Mouse (Mus musculus) stomach, embryonic 16.5 days (tissue): ENCODE data around the gene Brsk1. TPM values are rescaled to one million over a fixed set of nuclear protein-coding genes. Genes with fewer than 3 reads are reported as not detected.

ENCODE experiments used
- ATAC-seq: fragments of 200-750 bp; cut with Nextera tagmentation; 2 replicates; pipeline ENCODE4 v1.8.0; 2017; ENCODE audit warnings: moderate number of reproducible peaks, moderate TSS enrichment; ENCODE audit not compliant: insufficient read depth, low FRiP score
- H3K27ac ChIP-seq: fragments of 300-500 bp; sonication (generic); 2 replicates; pipeline ENCODE4 v1.5.1; 2014; ENCODE audit warnings: low read length
- H3K27me3 ChIP-seq: fragments of 300-500 bp; sonication (generic); 2 replicates; pipeline ENCODE4 v1.6.1; 2014; ENCODE audit warnings: low read length, control low read depth, mixed read lengths; ENCODE audit not compliant: control insufficient read depth, insufficient read depth
- H3K36me3 ChIP-seq: fragments of 300-500 bp; sonication (generic); 2 replicates; pipeline ENCODE4 v1.6.1; 2014; ENCODE audit warnings: low read length; ENCODE audit not compliant: control insufficient read depth, insufficient read depth
- H3K4me1 ChIP-seq: fragments of 300-500 bp; sonication (generic); 2 replicates; pipeline ENCODE4 v1.6.1; 2014; ENCODE audit warnings: low read length, control low read depth, mixed read lengths; ENCODE audit not compliant: control insufficient read depth, insufficient read depth
- H3K4me2 ChIP-seq: fragments of 300-500 bp; sonication (generic); 2 replicates; pipeline ENCODE4 v1.6.1; 2014; ENCODE audit warnings: low read depth, low read length, mixed read lengths
- H3K4me3 ChIP-seq: fragments of 300-500 bp; sonication (generic); replicated peaks from 2 replicates; pipeline ENCODE4 v1.5.1; 2014; ENCODE audit warnings: mild to moderate bottlenecking, low read length
- H3K9ac ChIP-seq: fragments of 300-500 bp; sonication (generic); 2 replicates; pipeline ENCODE4 v1.6.1; 2014; ENCODE audit warnings: low read length
- H3K9me3 ChIP-seq: fragments of 300-500 bp; sonication (generic); replicated peaks from 2 replicates; pipeline ENCODE4 v1.6.1; 2016; ENCODE audit warnings: low read length, control low read depth; ENCODE audit not compliant: control insufficient read depth
- WGBS: fragments of 180-500 bp; shearing (Covaris S2); extraction: QIAGEN DNeasy Blood & Tissue Kit; methylation state at CpG from one replicate; pipeline ENCODE4 v1.1.7; 2014; 5-methylcytosine and 5-hydroxymethylcytosine counted together
- polyA plus RNA-seq: library from polyadenylated mRNA; unstranded; fragments of >200 nt; fragmentation: Nextera tagmentation; extraction: Ambion mirVana; gene quantifications from 2 replicates; pipeline ENCODE4 v1.2.1, GENCODE M21; 2015

Gene Brsk1
- polyA plus RNA-seq, 1 experiment from 2014 or later = 0.88 TPM

- H3K4me1 ChIP-seq = no peaks in the 10 kb centered on the region
- no peak overlapping the region for H3K27ac ChIP-seq
- no peak overlapping the region for H3K4me2 ChIP-seq
- H3K9ac ChIP-seq = no peak overlapping the region
- 86% methylated on average over 7 of the region's 7 CpGs for WGBS
- no peaks in the 10 kb centered on the region for H3K27me3 ChIP-seq
- no peak overlapping the region for H3K4me3 ChIP-seq
- ATAC-seq = no peak
- peaks cover 3% of the 10 kb centered on the region; the same call in 1 of the 2 replicates for H3K36me3 ChIP-seq
- H3K9me3 ChIP-seq = no peaks in the 10 kb centered on the region
Measured at GRCm38 (mm10) chr7:4703195-4703594, 12.8 kb downstream of the Brsk1 start.

- 49% methylated on average over 18 of the region's 18 CpGs for whole genome bisulfite sequencing
- H3K4me1 ChIP-seq = no peaks in the 10 kb centered on the region
- H3K9ac ChIP-seq = no peak overlapping the region
- H3K4me2 ChIP-seq = no peak overlapping the region
- peaks cover 3% of the 10 kb centered on the region; the same call in 1 of the 2 replicates for H3K36me3 ChIP-seq
- H3K27ac ChIP-seq = no peak overlapping the region
- no peak overlapping the region for H3K4me3 ChIP-seq
- no peaks in the 10 kb centered on the region for H3K27me3 ChIP-seq
- ATAC-seq = no peak
- no peaks in the 10 kb centered on the region for H3K9me3 ChIP-seq
Measured at GRCm38 (mm10) chr7:4705098-4705497, 14.7 kb downstream of the Brsk1 start.

GRCm38 (mm10) chr7:4712594-4712993 is 22.2 kb downstream of the Brsk1 start:
- no peak overlapping the region for H3K4me3 ChIP-seq
- H3K36me3 ChIP-seq = peaks cover 8% of the 10 kb centered on the region
- H3K9me3 ChIP-seq = no peaks in the 10 kb centered on the region
- H3K9ac ChIP-seq = no peak overlapping the region
- no peaks in the 10 kb centered on the region for H3K27me3 ChIP-seq
- H3K4me2 ChIP-seq = no peak overlapping the region
- H3K4me1 ChIP-seq = no peaks in the 10 kb centered on the region
- 75% methylated on average over 3 of the region's 3 CpGs for WGBS
- ATAC-seq = no peak
- no peak overlapping the region for H3K27ac ChIP-seq

GRCm38 (mm10) chr7:4716955-4717354 is 26.6 kb downstream of the Brsk1 start:
- H3K4me2 ChIP-seq = no peak overlapping the region
- no peak overlapping the region for H3K4me3 ChIP-seq
- 65% methylated on average over 6 of the region's 6 CpGs for WGBS
- ATAC-seq = no peak
- no peaks in the 10 kb centered on the region for H3K27me3 ChIP-seq
- H3K27ac ChIP-seq = no peak overlapping the region
- H3K9me3 ChIP-seq = no peaks in the 10 kb centered on the region
- peaks cover 6% of the 10 kb centered on the region; the same call in 1 of the 2 replicates for H3K36me3 ChIP-seq
- H3K9ac ChIP-seq = no peak overlapping the region
- H3K4me1 ChIP-seq = no peaks in the 10 kb centered on the region

- H3K27ac ChIP-seq = no peak overlapping the region
- H3K9me3 ChIP-seq = no peaks in the 10 kb centered on the region
- H3K4me2 ChIP-seq = no peak overlapping the region
- H3K4me1 ChIP-seq = 0 out of 2 replicates have a peak, but pooled peaks cover 4% of the 10 kb centered on the region
- ATAC-seq = no peak
- H3K4me3 ChIP-seq = no peak overlapping the region
- no peak overlapping the region for H3K9ac ChIP-seq
- H3K27me3 ChIP-seq = no peaks in the 10 kb centered on the region
- H3K36me3 ChIP-seq = no peaks in the 10 kb centered on the region
- WGBS = 83% methylated on average over 3 of the region's 3 CpGs
Measured at GRCm38 (mm10) chr7:4719276-4719675, 28.9 kb downstream of the Brsk1 start.

- H3K27ac ChIP-seq = peak overlapping the region; percentile 62
- no peaks in the 10 kb centered on the region for H3K9me3 ChIP-seq
- no peak for ATAC-seq
- peaks cover 4% of the 10 kb centered on the region; the same call in 1 of the 2 replicates for H3K4me1 ChIP-seq
- no peaks in the 10 kb centered on the region for H3K27me3 ChIP-seq
- peak overlapping the region; percentile 48 for H3K4me3 ChIP-seq
- H3K4me2 ChIP-seq = peak overlapping the region; percentile 68
- peak overlapping the region; percentile 59 for H3K9ac ChIP-seq
- WGBS = 36% methylated on average over 12 of the region's 12 CpGs
- H3K36me3 ChIP-seq = no peaks in the 10 kb centered on the region
Measured at GRCm38 (mm10) chr7:4723508-4723907, 33.1 kb downstream of the Brsk1 start.

GRCm38 (mm10) chr7:4724359-4724758 is 34.0 kb downstream of the Brsk1 start:
- Histone ChIP-seq H3K4me3 (peak overlapping the region; percentile 48; the same call in 1 of the 2 replicates), H3K36me3 (no peaks in the 10 kb centered on the region), H3K27me3 (no peaks in the 10 kb centered on the region), H3K9ac (0 out of 2 replicates have a peak overlapping the region, but pooled peaks have one; percentile 59), H3K4me1 (peaks cover 4% of the 10 kb centered on the region; the same call in 1 of the 2 replicates), H3K27ac (peak overlapping the region; percentile 62), H3K4me2 (peak overlapping the region; percentile 68; the same call in 1 of the 2 replicates), H3K9me3 (no peaks in the 10 kb centered on the region)
- peak; percentile 41; the same call in 1 of the 2 replicates for ATAC-seq
- WGBS = 25% methylated on average over 3 of the region's 3 CpGs

DNA sequence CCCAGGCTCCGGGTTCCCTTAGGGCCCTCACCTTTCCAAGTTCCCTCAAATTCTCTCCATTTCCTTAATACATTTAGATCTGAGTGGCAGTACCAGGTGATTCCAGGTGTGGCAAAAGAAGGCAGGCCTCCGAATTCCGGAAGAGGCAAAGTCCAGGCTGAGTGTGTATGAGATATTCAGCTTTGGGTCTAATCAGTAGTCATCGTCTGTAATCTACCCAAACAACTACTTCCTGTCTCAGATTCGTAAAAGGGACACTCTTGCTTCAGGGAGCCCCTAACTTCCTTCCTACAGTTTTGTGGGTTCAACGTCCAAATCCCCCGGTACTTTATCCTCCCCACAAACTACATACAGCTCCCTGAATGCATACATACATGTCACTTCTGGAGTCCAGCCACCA is 34.8 kb downstream of the Brsk1 start, which contains the start of gene Tmem150b:
Tmem150b (minus strand) TSS at position 81 of the 400 bp plus-strand sequence.
- peaks cover 4% of the 10 kb centered on the region; the same call in 1 of the 2 replicates for H3K4me1 ChIP-seq
- WGBS = 55% methylated on average over 7 of the region's 7 CpGs
- H3K9me3 ChIP-seq = no peaks in the 10 kb centered on the region
- H3K27me3 ChIP-seq = no peaks in the 10 kb centered on the region
- peak within 1 kb of the TSS; percentile 62 for H3K27ac ChIP-seq
- H3K9ac ChIP-seq = peak within 1 kb of the TSS; percentile 59
- H3K4me3 ChIP-seq = peak within 1 kb of the TSS; percentile 48
- no peaks in the 10 kb centered on the region for H3K36me3 ChIP-seq
- peak within 1 kb of the TSS; percentile 68 for H3K4me2 ChIP-seq
- peak; percentile 57; the same call in 1 of the 2 replicates for ATAC-seq

DNA sequence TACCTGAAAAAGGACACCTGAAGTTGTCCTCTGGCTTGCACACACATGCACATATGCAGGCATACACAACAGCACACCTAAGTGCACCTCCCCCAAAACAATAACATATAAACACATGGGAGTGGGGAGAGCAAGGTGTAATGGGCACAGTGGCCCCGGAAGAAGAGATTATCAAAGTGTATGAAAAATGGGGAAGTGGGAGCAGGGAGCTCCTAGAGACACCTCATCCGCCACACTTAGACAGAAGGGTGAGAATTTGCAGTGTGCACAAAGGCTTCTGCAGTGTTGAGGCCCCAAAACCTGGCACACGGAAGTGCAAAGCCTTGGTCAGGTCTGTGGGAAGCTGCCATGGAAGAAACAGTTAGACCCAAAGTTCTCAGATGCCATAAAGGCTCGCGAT is 40.7 kb downstream of the Brsk1 start:
- 80% methylated on average over 5 of the region's 5 CpGs for WGBS
- no peaks in the 10 kb centered on the region for H3K4me1 ChIP-seq
- H3K4me2 ChIP-seq = no peak overlapping the region
- H3K27me3 ChIP-seq = no peaks in the 10 kb centered on the region
- H3K9me3 ChIP-seq = no peaks in the 10 kb centered on the region
- no peak overlapping the region for H3K27ac ChIP-seq
- H3K4me3 ChIP-seq = no peak overlapping the region
- no peaks in the 10 kb centered on the region for H3K36me3 ChIP-seq
- ATAC-seq = no peak
- no peak overlapping the region for H3K9ac ChIP-seq
